Mouse (Mus musculus) cortical plate, adult 2 months (tissue): ENCODE results near the gene Plbd1. TPM values are rescaled to one million over a fixed set of nuclear protein-coding genes. Genes with fewer than 3 reads are reported as not detected.

Experiments
- H3K27ac ChIP-seq: fragments of 200-500 bp; 2 replicates; pipeline ENCODE4 v1.5.1; 2012; ENCODE audit warnings: low read length, control low read depth, inconsistent platforms; ENCODE audit not compliant: insufficient read depth
- H3K4me1 ChIP-seq: fragments of 200-500 bp; 2 replicates; pipeline ENCODE4 v1.6.1; 2011; ENCODE audit warnings: low read length; ENCODE audit not compliant: control insufficient read depth, insufficient read depth
- H3K4me3 ChIP-seq: fragments of 200-500 bp; 2 replicates; pipeline ENCODE4 v1.5.1; 2011; ENCODE audit warnings: mild to moderate bottlenecking, low read length, control low read depth; ENCODE audit not compliant: insufficient read depth
- CTCF ChIP-seq: fragments of 200-500 bp; IDR thresholded peaks from 2 replicates; pipeline ENCODE4 v1.5.1; 2011; ENCODE audit warnings: mild to moderate bottlenecking, control low read depth, low read length; ENCODE audit not compliant: insufficient read depth; ENCODE audit errors: extremely low read depth
- POLR2A ChIP-seq: fragments of 200-500 bp; IDR thresholded peaks from 2 replicates; pipeline ENCODE4 v1.6.1; 2011; ENCODE audit warnings: mild to moderate bottlenecking, low read length, control low read depth; ENCODE audit not compliant: insufficient read depth; ENCODE audit errors: extremely low read depth
- polyA plus RNA-seq: library from polyadenylated mRNA; depleted of rRNA; stranded (reverse); fragments of >200 nt; gene quantifications from 2 replicates; pipeline ENCODE4 v1.2.3, GENCODE M21; 2012; rRNA removed

The Plbd1 gene
- polyA plus RNA-seq, 1 experiment = 0.19 TPM

GRCm38 (mm10) chr6:136594541-136594940, 67.2 kb downstream of the Plbd1 start:
- Histone ChIP-seq H3K27ac (no peak overlapping the region), H3K4me3 (no peak overlapping the region), H3K4me1 (no peaks in the 10 kb centered on the region)
- no peak for TF ChIP-seq CTCF
- TF ChIP-seq POLR2A = no peak

GRCm38 (mm10) chr6:136590739-136591138, 71.0 kb downstream of the Plbd1 start:
- Histone ChIP-seq H3K27ac (no peak overlapping the region), H3K4me3 (no peak overlapping the region), H3K4me1 (no peaks in the 10 kb centered on the region)
- TF ChIP-seq POLR2A (no peak), CTCF (no peak)

GRCm38 (mm10) chr6:136566002-136566401, 95.7 kb downstream of the Plbd1 start:
- TF ChIP-seq CTCF (no peak), POLR2A (no peak)
- H3K4me3 ChIP-seq = no peak overlapping the region

More at GRCm38 (mm10) chr6:136566002-136566401, 95.7 kb downstream of the Plbd1 start:
- Histone ChIP-seq H3K27ac (no peak overlapping the region), H3K4me1 (no peaks in the 10 kb centered on the region)

Other genes starting within 250 kb of the Plbd1 start
- gene E330021D16Rik, start 246.4 kb downstream of the Plbd1 start, polyA plus RNA-seq = not detected in 2 replicates
- 39.5 and 47.4 TPM in 2 replicates for gene Atf7ip, start 155.8 kb downstream of the Plbd1 start, polyA plus RNA-seq
- gene Gucy2c, start 119.8 kb upstream of the Plbd1 start, polyA plus RNA-seq = 0.11 and 0.15 TPM in 2 replicates
- 0.51 and 1.1 TPM in 2 replicates for gene Hist4h4, start 142.5 kb upstream of the Plbd1 start, polyA plus RNA-seq
- 135 and 139 TPM in 2 replicates for gene H2afj, start 146.3 kb upstream of the Plbd1 start, polyA plus RNA-seq
- 1.0 and 1.4 TPM in 2 replicates for gene BC049715, start 165.7 kb upstream of the Plbd1 start, polyA plus RNA-seq
- 59.7 and 64.0 TPM in 2 replicates for gene Wbp11, start 166.3 kb upstream of the Plbd1 start, polyA plus RNA-seq
- 6.5 and 8.7 TPM in 2 replicates for gene Smco3, start 173.5 kb upstream of the Plbd1 start, polyA plus RNA-seq
- gene Art4, start 195.8 kb upstream of the Plbd1 start, polyA plus RNA-seq = 0.06 TPM in 1 of 2 replicates, not detected in the other
- 152 and 207 TPM in 2 replicates for gene Mgp, start 213.9 kb upstream of the Plbd1 start, polyA plus RNA-seq